ENCODE assay signal across 16 mouse cellular contexts in genomic region chr10:95035371-95035770, GRCm38 (mm10).
A peak's percentile ranks its signal among the peaks of the same experiment; 100 is the strongest.
DNase-seq lines count a peak whose midpoint lies in the region; ATAC-seq and TF ChIP-seq lines count a peak whose summit lies in the region.
"Had no signal": no experiment of that assay in that cellular context is flagged by ENCODE, and none has a peak within 500 bp of the region (broad histone marks: within the 10 kb centered on the region; RNA-seq: fewer than 3 reads in every experiment).

No protein-coding gene starts in this region.

- no peaks in the 10 kb centered on the region for H3K9me3 ChIP-seq in forebrain, embryonic 13.5 days (replicated peaks)
- no peaks in the 10 kb centered on the region for H3K9me3 ChIP-seq in forebrain, embryonic 12.5 days
- H3K9me3 ChIP-seq in lung, embryonic 16.5 days (ENCODE audit: control insufficient read depth, low read length) = no peaks in the 10 kb centered on the region
- H3K9me3 ChIP-seq in hindbrain, postnatal 0 days (ENCODE audit: low read length) = no peaks in the 10 kb centered on the region
- H3K9me3 ChIP-seq: embryonic facial prominence, embryonic 13.5 days; neural tube, embryonic 12.5 days had no signal

- no peaks in the 10 kb centered on the region for H3K36me3 ChIP-seq in forebrain, embryonic 13.5 days (ENCODE audit: poor library complexity, severe bottlenecking)
- no peaks in the 10 kb centered on the region for H3K36me3 ChIP-seq in forebrain, embryonic 12.5 days (replicated peaks)
- no peaks in the 10 kb centered on the region for H3K36me3 ChIP-seq in lung, embryonic 16.5 days (ENCODE audit: control insufficient read depth, insufficient read depth, low read length)
- no peaks in the 10 kb centered on the region for H3K36me3 ChIP-seq in hindbrain, postnatal 0 days (ENCODE audit: insufficient read depth, low read length)
- H3K36me3 ChIP-seq: embryonic facial prominence, embryonic 13.5 days; neural tube, embryonic 12.5 days had no signal

- no peak overlapping the region for H3K9ac ChIP-seq in forebrain, embryonic 13.5 days
- H3K9ac ChIP-seq in forebrain, embryonic 12.5 days = no peak overlapping the region
- H3K9ac ChIP-seq in lung, embryonic 16.5 days (ENCODE audit: low read length) = no peak overlapping the region
- H3K9ac ChIP-seq in hindbrain, postnatal 0 days (replicated peaks; ENCODE audit: low read length) = no peak overlapping the region
- H3K9ac ChIP-seq: embryonic facial prominence, embryonic 13.5 days; neural tube, embryonic 12.5 days had no signal

- DNase-seq in lung, postnatal 25 days (ENCODE audit: low spot score) = no peak
- peak; percentile 69 for DNase-seq in hindbrain, postnatal 0 days (ENCODE audit: low spot score)
- DNase-seq in right cerebral cortex, postnatal 36 days (ENCODE audit: low spot score in 2 of 2) = peak; percentile 27 to 48
- no peak for DNase-seq in adrenal gland, adult 18-20 months (ENCODE audit: low spot score in 2 of 2)
- DNase-seq in testis, postnatal 10 days (ENCODE audit: low spot score) = no peak
- DNase-seq: adrenal gland, adult 2 months; cerebellum, adult 2 months; gastrocnemius, postnatal 25 days; heart, postnatal 36 days; liver; thymus, adult 18-20 months had no signal

- H3K4me3 ChIP-seq in forebrain, embryonic 13.5 days = no peak overlapping the region
- H3K4me3 ChIP-seq in forebrain, embryonic 12.5 days (replicated peaks) = no peak overlapping the region
- H3K4me3 ChIP-seq in lung, embryonic 16.5 days (ENCODE audit: low read length) = no peak overlapping the region
- no peak overlapping the region for H3K4me3 ChIP-seq in hindbrain, postnatal 0 days (ENCODE audit: low read length)
- H3K4me3 ChIP-seq: embryonic facial prominence, embryonic 13.5 days; neural tube, embryonic 12.5 days had no signal

- TF ChIP-seq CTCF in hindbrain, postnatal 0 days (IDR thresholded peaks at IDR 0.05; ENCODE audit: low read depth) = no peak

- no peak overlapping the region for H3K4me2 ChIP-seq in forebrain, embryonic 13.5 days
- H3K4me2 ChIP-seq in forebrain, embryonic 12.5 days = no peak overlapping the region
- no peak overlapping the region for H3K4me2 ChIP-seq in lung, embryonic 16.5 days (ENCODE audit: low read depth, low read length)
- no peak overlapping the region for H3K4me2 ChIP-seq in hindbrain, postnatal 0 days (ENCODE audit: low read depth, low read length)
- H3K4me2 ChIP-seq: embryonic facial prominence, embryonic 13.5 days; neural tube, embryonic 12.5 days had no signal

- ATAC-seq in forebrain, embryonic 13.5 days = peak; percentile 84
- no peak; the same call in 1 of the 2 replicates for ATAC-seq in forebrain, embryonic 12.5 days (ENCODE audit: low FRiP score)
- ATAC-seq in lung, embryonic 16.5 days (ENCODE audit: low read depth) = peak; percentile 49; the same call in 1 of the 2 replicates
- 0 out of 2 replicates have a peak, but pooled peaks have one; percentile 29 for ATAC-seq in hindbrain, postnatal 0 days

- peaks cover 28% of the 10 kb centered on the region for H3K4me1 ChIP-seq in forebrain, embryonic 13.5 days
- H3K4me1 ChIP-seq in forebrain, embryonic 12.5 days = peaks cover 6% of the 10 kb centered on the region; the same call in 1 of the 2 replicates
- H3K4me1 ChIP-seq in lung, embryonic 16.5 days (replicated peaks; ENCODE audit: control insufficient read depth, insufficient read depth, low read length) = peaks cover 12% of the 10 kb centered on the region; the same call in 1 of the 2 replicates
- no peaks in the 10 kb centered on the region for H3K4me1 ChIP-seq in hindbrain, postnatal 0 days (ENCODE audit: insufficient read depth, low read length)

- WGBS in forebrain, embryonic 13.5 days = 45% methylated on average over 3 of the region's 3 CpGs
- 56% methylated on average over 3 of the region's 3 CpGs for WGBS in forebrain, embryonic 12.5 days
- 50% methylated on average over 3 of the region's 3 CpGs for WGBS in lung, embryonic 16.5 days
- whole genome bisulfite sequencing in hindbrain, postnatal 0 days = 24% methylated on average over 3 of the region's 3 CpGs

- no peaks in the 10 kb centered on the region for H3K27me3 ChIP-seq in forebrain, embryonic 13.5 days
- H3K27me3 ChIP-seq in forebrain, embryonic 12.5 days = no peaks in the 10 kb centered on the region
- H3K27me3 ChIP-seq in lung, embryonic 16.5 days (ENCODE audit: control insufficient read depth, insufficient read depth, low read depth, low read length) = no peaks in the 10 kb centered on the region
- H3K27me3 ChIP-seq in hindbrain, postnatal 0 days (ENCODE audit: insufficient read depth, low read length) = no peaks in the 10 kb centered on the region
- H3K27me3 ChIP-seq: embryonic facial prominence, embryonic 13.5 days; neural tube, embryonic 12.5 days had no signal

- H3K27ac ChIP-seq in forebrain, embryonic 13.5 days = no peak overlapping the region
- no peak overlapping the region for H3K27ac ChIP-seq in forebrain, embryonic 12.5 days
- H3K27ac ChIP-seq in lung, embryonic 16.5 days (ENCODE audit: low read length) = peak overlapping the region; percentile 47
- H3K27ac ChIP-seq in hindbrain, postnatal 0 days = no peak overlapping the region
- H3K27ac ChIP-seq: embryonic facial prominence, embryonic 13.5 days; neural tube, embryonic 12.5 days had no signal

Comparison
In these comparisons a context has a peak if more than half of its experiments do, and no peak if none do; other contexts are left out.
1. DNase-seq: peak in hindbrain, postnatal 0 days (single experiment) and right cerebral cortex, postnatal 36 days (2 of 2); none in lung, postnatal 25 days (single experiment), adrenal gland, adult 18-20 months (0 of 2) and testis, postnatal 10 days (single experiment).